ENCODE assay signal across 19 mouse cellular contexts in the genomic region with DNA sequence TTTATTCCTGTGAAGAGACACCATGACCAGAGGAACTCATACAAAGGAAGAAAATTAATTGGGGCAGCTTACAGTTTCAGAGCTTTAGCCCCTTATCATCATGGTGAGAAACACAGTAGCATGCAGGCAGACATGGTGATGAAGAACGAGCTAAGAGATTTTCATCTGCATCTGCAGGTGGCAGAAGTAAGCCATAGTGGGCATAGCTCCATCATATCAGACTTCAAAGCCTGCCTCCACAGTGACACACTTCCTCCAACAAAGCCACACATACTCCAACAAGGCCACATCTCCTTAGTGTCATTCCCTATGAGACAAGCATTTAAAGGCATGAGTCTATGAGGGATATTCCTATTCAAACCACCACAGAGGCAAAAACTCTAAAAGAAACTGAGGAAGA.
"Had no signal": no experiment of that assay in that cellular context is flagged by ENCODE, and none has a peak within 500 bp of the region (broad histone marks: within the 10 kb centered on the region; RNA-seq: fewer than 3 reads in every experiment).

No protein-coding gene starts in this region.

- ATAC-seq: midbrain, embryonic 16.5 days had no signal

- DNase-seq: kidney, postnatal 10 days; kidney, postnatal 36 days; liver; liver, embryonic 13.5 days; lung, adult 2 months; lung, postnatal 14 days; lung, postnatal 4 days; retina, postnatal 1 day; right cerebral cortex, postnatal 25 days; spleen, adult 18-20 months; thymus, postnatal 36 days had no signal

- H3K27ac ChIP-seq: kidney, embryonic 15.5 days; limb, embryonic 10.5 days; limb, embryonic 13.5 days; liver, embryonic 13.5 days; midbrain, embryonic 12.5 days; neural tube, embryonic 13.5 days; stomach, embryonic 15.5 days had no signal

- H3K27me3 ChIP-seq: kidney, embryonic 15.5 days; limb, embryonic 13.5 days; liver, embryonic 13.5 days; midbrain, embryonic 12.5 days; neural tube, embryonic 13.5 days; stomach, embryonic 15.5 days had no signal

- H3K4me3 ChIP-seq: kidney, embryonic 15.5 days; limb, embryonic 10.5 days; limb, embryonic 13.5 days; liver, embryonic 13.5 days; midbrain, embryonic 12.5 days; myocyte; neural tube, embryonic 13.5 days; stomach, embryonic 15.5 days had no signal
